In the genomic region with DNA sequence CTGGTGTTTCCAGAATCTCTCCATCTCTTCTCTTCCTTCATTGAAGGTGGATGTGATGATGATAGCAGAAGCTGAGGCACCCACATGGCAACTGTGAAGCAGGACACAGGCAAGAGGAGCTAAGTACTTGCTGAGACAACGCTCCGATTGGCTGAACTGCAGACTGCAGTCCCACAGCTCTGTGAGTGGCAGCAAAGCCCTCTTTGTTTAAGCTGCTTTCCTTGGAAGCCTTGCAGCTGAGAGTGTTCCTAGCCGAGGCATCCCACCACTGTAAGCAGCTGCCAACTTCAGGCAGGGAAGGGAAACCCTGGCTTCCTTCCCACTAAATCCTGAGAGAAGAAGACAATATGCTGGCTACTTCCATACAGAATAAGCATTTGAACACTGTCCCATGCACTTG, we compare ENCODE assay signal across 13 mouse cellular contexts. TPM values are rescaled to one million over a fixed set of nuclear protein-coding genes. Genes with fewer than 3 reads are reported as not detected.
DNase-seq lines count a peak whose midpoint lies in the region; ATAC-seq and TF ChIP-seq lines count a peak whose summit lies in the region.
"Had no signal": no experiment of that assay in that cellular context is flagged by ENCODE, and none has a peak within 500 bp of the region (broad histone marks: within the 10 kb centered on the region; RNA-seq: fewer than 3 reads in every experiment).

No protein-coding gene starts in this region.

- no peaks in the 10 kb centered on the region for H3K9me3 ChIP-seq in heart, embryonic 10.5 days
- H3K9me3 ChIP-seq in lung, embryonic 14.5 days (ENCODE audit: low read depth, low read length): no peaks in the 10 kb centered on the region
- no peaks in the 10 kb centered on the region for H3K9me3 ChIP-seq in forebrain, postnatal 0 days (ENCODE audit: low read length)
- H3K9me3 ChIP-seq: embryonic facial prominence, embryonic 15.5 days had no signal

- ATAC-seq in lung, embryonic 14.5 days (ENCODE audit: insufficient read depth): no peak
- peak; percentile 92 for ATAC-seq in forebrain, postnatal 0 days
- ATAC-seq: CD4-positive, CD25-positive, alpha-beta regulatory T cell, adult 4 months had no signal

- no peaks in the 10 kb centered on the region; the same call in 1 of the 2 replicates for H3K27me3 ChIP-seq in heart, embryonic 10.5 days (ENCODE audit: insufficient read depth, poor library complexity, severe bottlenecking)
- H3K27me3 ChIP-seq in lung, embryonic 14.5 days (ENCODE audit: insufficient read depth, low read length): no peaks in the 10 kb centered on the region
- no peaks in the 10 kb centered on the region for H3K27me3 ChIP-seq in forebrain, postnatal 0 days (ENCODE audit: insufficient read depth, low read length)
- H3K27me3 ChIP-seq: embryonic facial prominence, embryonic 15.5 days had no signal

- H3K27ac ChIP-seq in heart, embryonic 10.5 days: no peak overlapping the region
- no peak overlapping the region for H3K27ac ChIP-seq in lung, embryonic 14.5 days (ENCODE audit: low read depth)
- H3K27ac ChIP-seq in forebrain, postnatal 0 days (ENCODE audit: low read depth, low read length): no peak overlapping the region; the same call in 1 of the 2 replicates
- H3K27ac ChIP-seq: embryonic facial prominence, embryonic 15.5 days had no signal

- WGBS in heart, embryonic 10.5 days: 45% methylated on average over 3 of the region's 3 CpGs
- 32% methylated on average over 3 of the region's 3 CpGs for WGBS in lung, embryonic 14.5 days
- WGBS in forebrain, postnatal 0 days: 20% methylated on average over 3 of the region's 3 CpGs

- peak; percentile 46 for DNase-seq in heart, embryonic 10.5 days (ENCODE audit: low spot score)
- no peak for DNase-seq in heart, adult 18-20 months
- DNase-seq in lung, embryonic 14.5 days: peak; percentile 29
- DNase-seq in lung, postnatal 10 days: no peak
- DNase-seq in forebrain, postnatal 0 days: peak; percentile 62
- peak; percentile 46 to 61 for DNase-seq in right cerebral cortex, postnatal 10 days (ENCODE audit: low spot score in 2 of 2)
- DNase-seq in gastrocnemius, adult 8-10 months (ENCODE audit: low spot score in 2 of 2): no peak
- no peak for DNase-seq in thymus, postnatal 14 days
- DNase-seq: adrenal gland, postnatal 25 days; cerebellum, adult 8-10 months had no signal

- no peak overlapping the region for H3K9ac ChIP-seq in lung, embryonic 14.5 days
- no peak overlapping the region for H3K9ac ChIP-seq in forebrain, postnatal 0 days
- H3K9ac ChIP-seq: embryonic facial prominence, embryonic 15.5 days had no signal

- TF ChIP-seq CTCF in lung, embryonic 14.5 days (IDR thresholded peaks at IDR 0.05; ENCODE audit: low read depth): no peak
- no peak for TF ChIP-seq CTCF in forebrain, postnatal 0 days (IDR thresholded peaks at IDR 0.05; ENCODE audit: low read depth)

- H3K36me3 ChIP-seq in heart, embryonic 10.5 days: no peaks in the 10 kb centered on the region
- no peaks in the 10 kb centered on the region for H3K36me3 ChIP-seq in lung, embryonic 14.5 days (ENCODE audit: insufficient read depth)
- H3K36me3 ChIP-seq in forebrain, postnatal 0 days (ENCODE audit: insufficient read depth): no peaks in the 10 kb centered on the region
- H3K36me3 ChIP-seq: embryonic facial prominence, embryonic 15.5 days had no signal

- H3K4me2 ChIP-seq in lung, embryonic 14.5 days: no peak overlapping the region
- H3K4me2 ChIP-seq in forebrain, postnatal 0 days (ENCODE audit: low read depth): no peak overlapping the region
- H3K4me2 ChIP-seq: embryonic facial prominence, embryonic 15.5 days had no signal

- H3K4me3 ChIP-seq in heart, embryonic 10.5 days: no peak overlapping the region
- H3K4me3 ChIP-seq in lung, embryonic 14.5 days (ENCODE audit: low read depth, low read length): no peak overlapping the region
- H3K4me3 ChIP-seq in forebrain, postnatal 0 days (ENCODE audit: low read depth, low read length): no peak overlapping the region
- H3K4me3 ChIP-seq: embryonic facial prominence, embryonic 15.5 days had no signal

- peaks cover 4% of the 10 kb centered on the region; the same call in 1 of the 2 replicates for H3K4me1 ChIP-seq in heart, embryonic 10.5 days
- H3K4me1 ChIP-seq in lung, embryonic 14.5 days (ENCODE audit: insufficient read depth): no peaks in the 10 kb centered on the region
- peaks cover 6% of the 10 kb centered on the region for H3K4me1 ChIP-seq in forebrain, postnatal 0 days (ENCODE audit: insufficient read depth)
- H3K4me1 ChIP-seq: embryonic facial prominence, embryonic 15.5 days had no signal

RNA-seq across cellular contexts. Expression of a gene that starts 28.6 kb away (rescaled TPM):
- 0.06 and 1.3 TPM in 2 replicates for polyA plus RNA-seq in heart, embryonic 10.5 days (2016; fragmentation: Nextera tagmentation; extraction: Ambion mirVana)
- total RNA-seq in heart, adult 18-20 months (2021): 1 to 10 TPM; 3.3 to 5.3 TPM
- 3.8 TPM in 2 replicates for polyA plus RNA-seq in lung, embryonic 14.5 days (2014; fragmentation: Nextera tagmentation; extraction: Ambion mirVana)
- total RNA-seq in forebrain, postnatal 0 days (2014; rRNA removed): 6.8 and 11.3 TPM in 2 replicates
- 2.1 and 3.8 TPM in 2 replicates for polyA plus RNA-seq in forebrain, postnatal 0 days (2015; fragmentation: Nextera tagmentation; extraction: Ambion mirVana)
- 1 to 10 TPM; 1.2 to 4.1 (median 2.2) TPM for total RNA-seq in gastrocnemius, adult 8-10 months (2022)
- total RNA-seq: megakaryocyte-erythroid progenitor cell, adult 5-6 weeks had no signal

Comparison
In these comparisons a context has a peak if more than half of its experiments do, and no peak if none do; other contexts are left out.
1. DNase-seq: peak in heart, embryonic 10.5 days (single experiment), lung, embryonic 14.5 days (single experiment), forebrain, postnatal 0 days (single experiment) and right cerebral cortex, postnatal 10 days (2 of 2); none in heart, adult 18-20 months (0 of 2), lung, postnatal 10 days (single experiment), gastrocnemius, adult 8-10 months (0 of 2) and thymus, postnatal 14 days (single experiment).